Mouse (Mus musculus): Measurements from ENCODE around the gene Epb41l2.

Gene Epb41l2

DNA sequence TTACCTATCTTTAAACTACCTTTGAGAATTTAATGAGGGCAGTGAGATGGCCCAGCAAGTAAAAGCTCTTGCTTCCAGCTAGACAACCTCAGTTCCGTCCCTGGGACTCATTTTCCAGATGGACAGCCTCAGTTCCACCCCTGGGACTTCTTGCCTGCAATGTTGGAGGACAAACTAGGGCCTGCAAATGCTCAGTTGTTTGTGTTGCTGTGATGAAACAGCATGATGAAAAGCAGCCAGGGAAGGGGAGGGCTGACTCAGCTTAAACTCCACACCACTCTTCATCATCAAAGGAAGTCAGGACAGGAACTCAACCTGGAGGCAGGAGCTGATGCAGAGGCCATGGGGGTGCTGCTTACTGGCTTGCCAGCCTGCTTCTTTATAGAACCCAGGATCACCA lies 154.2 kb downstream of the Epb41l2 start:
- no peak for DNase-seq (ENCODE audit: low read depth)

DNA sequence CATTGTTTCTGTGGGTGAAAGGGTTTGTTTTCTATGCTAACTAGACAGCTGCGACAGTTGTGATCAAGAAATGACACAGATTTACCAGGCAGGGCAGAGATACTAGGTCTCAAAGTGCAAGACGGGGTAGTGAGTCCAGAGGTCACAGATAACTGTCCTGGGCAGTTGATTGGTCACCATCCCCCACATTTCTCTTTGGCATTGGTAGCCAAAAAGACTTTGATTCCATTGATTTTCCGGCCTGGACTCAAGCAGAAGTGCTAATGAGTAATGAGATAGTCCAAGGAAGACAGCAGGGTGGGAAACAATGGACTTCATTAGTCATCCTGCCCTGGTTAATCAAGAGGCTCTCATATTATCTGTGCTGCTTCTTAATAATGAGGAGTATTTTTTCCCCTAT lies 160.4 kb downstream of the Epb41l2 start:
- no peak for DNase-seq (ENCODE audit: low read depth)

DNA sequence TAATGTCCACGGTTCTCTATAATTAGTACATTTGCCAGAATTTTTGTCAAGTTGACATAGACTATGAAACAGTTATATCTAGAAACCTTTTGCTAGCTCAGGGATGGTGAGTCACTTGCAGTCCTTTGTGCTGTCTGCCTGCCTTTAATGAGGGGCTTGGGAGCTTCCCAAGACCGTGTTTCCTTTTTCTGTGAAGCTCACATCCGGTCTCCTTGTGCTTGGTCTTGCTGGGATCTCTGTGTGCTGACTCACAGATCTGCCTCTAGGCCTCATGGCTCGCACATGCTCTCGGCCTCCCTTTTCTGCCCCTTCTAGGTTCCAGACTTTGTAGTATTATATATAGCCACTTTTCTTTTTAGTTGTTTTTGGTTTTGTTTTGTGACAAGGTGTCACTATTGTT lies 160.8 kb downstream of the Epb41l2 start:
- no peak for DNase-seq (ENCODE audit: low read depth)

DNA sequence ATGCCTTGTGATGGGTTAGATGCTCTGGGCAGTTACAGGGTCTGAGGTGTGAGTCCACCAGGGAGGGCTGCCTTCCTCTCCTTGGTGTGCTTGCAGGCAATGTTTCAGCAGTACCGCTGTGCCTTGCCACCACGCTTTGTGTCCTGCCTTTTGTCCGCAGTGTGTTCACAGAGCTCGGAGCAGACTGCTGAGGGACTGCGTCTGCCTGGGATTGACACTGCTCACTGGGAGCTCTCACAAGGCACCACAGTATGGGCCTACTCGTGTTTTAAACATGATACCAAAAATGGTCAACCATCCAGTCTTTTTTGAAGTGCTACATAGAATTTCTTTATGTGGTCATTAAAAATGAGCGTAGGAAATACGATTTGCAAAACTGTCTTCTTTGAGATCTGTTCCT lies 164.1 kb downstream of the Epb41l2 start:
- DNase-seq (ENCODE audit: low read depth): no peak

DNA sequence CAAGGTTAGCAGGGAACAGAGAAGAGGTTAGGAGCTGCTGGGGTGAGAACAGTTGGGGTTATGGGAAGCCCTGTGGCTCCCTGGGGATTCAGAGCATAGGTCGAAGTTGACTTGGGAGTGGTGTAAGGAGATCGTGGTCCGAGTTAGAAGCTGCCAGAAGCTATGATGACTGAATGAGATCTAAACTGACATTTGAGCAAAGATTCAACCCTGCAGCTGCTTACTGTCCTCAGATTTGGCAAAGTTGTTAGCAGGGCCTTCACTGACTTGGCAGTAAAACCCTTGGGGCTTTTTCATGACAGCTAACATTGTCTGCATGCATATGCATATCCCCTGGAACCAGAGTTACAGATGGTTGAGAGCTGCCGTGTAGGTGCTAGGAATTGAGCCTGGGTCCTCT lies 166.6 kb downstream of the Epb41l2 start:
- no peak for DNase-seq (ENCODE audit: low read depth)

DNA sequence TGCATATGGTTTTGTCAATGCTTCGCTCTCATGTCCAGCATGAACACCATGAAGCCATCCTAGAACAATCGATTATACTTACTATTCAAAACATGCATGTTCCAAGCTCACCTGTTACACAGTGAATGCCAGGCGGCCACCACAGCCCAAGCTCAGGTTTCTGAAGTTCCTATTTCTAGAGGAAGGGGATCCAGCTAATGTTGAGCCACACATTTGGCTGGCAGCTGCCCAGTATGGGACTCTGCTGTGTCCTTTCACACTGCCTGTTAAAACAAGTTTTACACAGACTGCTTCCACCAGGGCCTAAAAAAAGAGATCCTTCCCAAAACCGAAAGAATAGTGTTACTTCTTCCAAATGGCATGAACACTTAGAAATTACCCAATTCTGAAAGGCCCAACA lies 167.0 kb downstream of the Epb41l2 start:
- DNase-seq (ENCODE audit: low read depth): no peak

DNA sequence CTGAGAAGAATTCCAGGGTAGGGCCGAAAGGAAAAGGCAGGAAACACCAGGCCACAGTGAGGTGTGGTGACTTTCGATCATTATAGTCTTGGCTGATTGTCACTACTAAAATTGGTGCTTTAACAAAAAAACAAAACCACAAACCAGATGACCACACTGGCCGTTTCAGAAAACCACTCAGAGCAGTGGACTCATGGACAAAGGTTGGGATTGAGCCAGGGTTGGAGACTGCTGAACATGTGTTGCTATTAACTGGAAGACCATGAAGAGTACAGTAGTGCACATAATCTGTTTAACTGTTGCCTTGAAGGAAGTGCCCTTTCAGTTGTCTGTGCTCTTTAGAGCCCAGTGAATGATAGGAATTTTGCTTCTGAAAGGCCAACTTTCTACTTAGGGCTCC lies 167.5 kb downstream of the Epb41l2 start:
- DNase-seq (ENCODE audit: low read depth): no peak

DNA sequence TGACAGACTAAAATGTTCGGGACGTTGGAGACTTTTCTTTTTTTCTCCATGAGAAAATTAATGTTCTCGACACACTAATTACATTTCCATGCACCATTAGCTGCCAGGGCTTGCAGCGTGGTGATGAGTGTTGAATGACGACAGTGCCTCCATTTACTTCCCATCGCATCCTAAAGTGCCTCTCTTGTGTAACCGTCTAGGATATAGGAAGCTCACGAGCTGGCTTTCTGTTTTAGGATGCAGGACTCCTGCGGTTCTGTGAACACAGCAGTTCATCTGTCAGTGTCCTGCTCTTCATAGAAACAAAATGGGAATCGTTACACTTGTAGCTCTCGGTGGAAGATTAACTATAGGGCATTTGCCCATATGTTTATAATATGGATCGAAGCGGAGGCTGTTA lies 171.7 kb downstream of the Epb41l2 start:
- no peak for DNase-seq (ENCODE audit: low read depth)

DNA sequence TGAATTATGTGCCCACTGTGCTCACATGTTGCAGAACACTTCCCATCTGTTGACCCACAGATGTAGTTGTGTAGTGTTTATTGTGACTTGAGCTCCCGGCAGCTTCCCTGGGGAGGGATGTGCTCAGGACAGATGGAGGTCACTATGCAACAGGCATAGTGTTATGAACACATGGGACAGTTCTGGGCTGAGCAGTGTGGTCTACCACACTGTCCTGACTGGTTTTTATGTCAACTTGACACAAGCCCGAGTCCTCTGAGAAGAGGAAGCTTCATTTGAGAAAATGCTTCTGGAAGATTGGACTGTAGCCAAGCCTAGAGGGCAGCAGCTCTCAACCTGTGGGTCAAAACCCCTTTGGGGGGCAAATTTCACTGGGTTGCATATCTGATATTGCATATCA lies 173.5 kb downstream of the Epb41l2 start:
- DNase-seq (ENCODE audit: low read depth): no peak

DNA sequence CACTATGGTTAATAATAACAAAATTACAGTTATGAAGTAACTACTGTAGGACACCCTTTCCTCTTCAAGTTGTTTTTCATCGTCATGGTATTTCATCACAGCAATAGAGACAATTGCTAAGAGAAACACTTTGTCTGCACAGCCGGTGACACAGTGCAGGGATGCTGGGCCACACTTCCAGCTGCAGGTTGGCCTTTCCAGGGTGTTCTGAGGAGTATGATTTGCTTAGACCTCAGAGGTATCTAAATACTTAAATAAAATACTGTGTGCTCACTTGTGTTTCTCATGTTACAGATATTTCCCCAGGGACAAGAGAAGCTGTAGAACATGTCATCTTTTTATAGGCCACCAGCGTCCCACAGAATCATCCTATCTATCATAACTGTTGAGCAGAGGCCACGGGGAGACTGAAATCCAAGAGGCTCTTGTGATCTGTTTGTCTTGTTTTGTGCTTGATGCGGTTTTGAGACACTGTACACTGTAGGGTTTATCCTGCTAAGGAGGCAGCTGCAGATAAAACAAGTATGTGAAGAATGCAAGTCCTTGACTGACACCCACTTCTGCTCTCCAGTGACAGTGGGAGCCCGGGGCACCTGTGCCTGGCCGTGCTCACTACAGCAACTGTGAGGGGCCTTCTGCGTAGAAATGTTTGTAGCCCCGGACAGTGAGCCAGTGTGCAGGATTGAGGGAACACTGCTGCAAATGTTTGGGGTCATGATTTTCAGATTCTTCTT lies 174.1 kb downstream of the Epb41l2 start:
- no peak for DNase-seq (ENCODE audit: low read depth)

DNA sequence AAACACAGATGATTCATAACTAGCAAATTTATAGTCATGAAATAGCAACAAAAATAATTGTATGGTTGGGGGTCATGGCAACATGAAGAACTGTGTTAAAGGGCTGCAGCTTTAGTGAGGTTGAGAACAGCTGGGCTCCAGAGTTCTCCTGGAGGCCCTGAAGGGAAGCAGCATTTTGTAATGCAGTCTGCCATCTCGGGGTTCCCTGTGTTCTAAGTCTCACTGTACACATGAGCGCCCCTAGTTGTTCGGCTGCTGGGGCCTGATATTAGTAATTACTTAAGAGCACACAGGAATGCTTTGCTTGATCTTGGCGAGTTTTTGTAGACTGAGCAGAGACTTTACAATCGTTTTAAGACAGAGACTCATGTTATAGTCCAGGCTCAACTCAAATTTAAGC lies 174.9 kb downstream of the Epb41l2 start:
- no peak for DNase-seq (ENCODE audit: low read depth)

DNA sequence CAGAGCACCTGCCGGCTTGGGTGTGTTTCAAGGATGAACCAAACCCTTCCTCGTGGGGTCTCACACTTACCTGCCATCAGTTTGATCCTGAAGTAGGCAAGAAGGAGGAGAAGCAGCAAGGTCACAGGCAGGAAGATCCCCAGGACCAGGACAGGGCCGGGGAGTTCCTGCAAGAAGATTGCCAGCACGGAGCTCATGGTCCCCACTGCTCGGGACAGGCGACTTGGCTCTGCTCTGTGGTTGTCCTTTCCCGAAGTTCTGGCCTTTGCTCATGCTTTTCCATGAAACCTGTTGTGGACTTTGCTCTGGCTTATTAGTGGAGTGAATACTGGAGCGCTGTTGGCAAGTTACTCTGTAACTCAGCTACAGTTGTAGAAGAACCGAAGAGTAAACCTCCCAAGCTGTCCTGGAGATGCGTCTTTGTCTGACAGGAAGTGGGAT lies 176.3 kb downstream of the Epb41l2 start, which contains the start of gene Smlr1:
Gene Smlr1, minus strand, starts transcription at position 377 of the 441 bp plus-strand sequence.
- no peak for DNase-seq (ENCODE audit: low read depth)

DNA sequence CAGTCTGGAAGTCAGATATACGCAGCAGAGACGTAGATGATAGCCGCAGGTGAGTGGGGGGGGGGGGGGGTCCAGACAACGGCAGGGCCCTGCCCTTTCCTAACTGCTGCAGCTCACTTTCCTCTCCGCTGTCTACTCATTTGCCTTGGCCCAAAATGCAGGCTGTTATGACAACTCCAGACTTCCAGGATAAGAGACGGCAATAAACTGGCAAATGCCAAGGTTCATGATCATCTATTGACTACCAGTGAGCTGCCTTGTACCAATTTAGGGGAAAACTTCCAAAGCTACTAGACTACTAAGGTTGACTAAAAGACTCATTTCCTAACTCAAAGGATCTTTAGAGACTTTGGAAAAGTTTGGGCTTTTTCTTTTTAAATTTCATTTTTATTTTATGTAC lies 177.0 kb downstream of the Epb41l2 start:
- DNase-seq (ENCODE audit: low read depth): no peak

DNA sequence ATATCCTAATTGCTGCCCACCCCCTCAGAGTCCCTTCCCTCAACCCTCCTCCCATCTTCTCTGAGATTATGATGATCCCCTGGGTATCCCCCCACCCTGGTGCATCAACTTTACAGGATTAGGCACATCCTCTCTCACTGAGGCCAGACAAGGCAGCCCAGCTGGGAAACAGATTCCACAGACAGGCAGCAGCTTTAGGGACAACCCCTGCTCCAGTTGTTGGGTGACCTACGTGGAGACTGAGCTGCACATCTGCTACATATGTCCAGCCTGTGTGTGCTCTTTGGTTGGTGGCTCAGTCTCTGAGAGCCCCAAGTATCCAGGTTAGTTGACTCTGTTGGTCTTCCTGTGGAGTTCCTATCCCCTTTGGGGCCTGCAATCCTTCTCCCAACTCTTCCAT lies 179.1 kb downstream of the Epb41l2 start:
- no peak for DNase-seq (ENCODE audit: low read depth)

DNA sequence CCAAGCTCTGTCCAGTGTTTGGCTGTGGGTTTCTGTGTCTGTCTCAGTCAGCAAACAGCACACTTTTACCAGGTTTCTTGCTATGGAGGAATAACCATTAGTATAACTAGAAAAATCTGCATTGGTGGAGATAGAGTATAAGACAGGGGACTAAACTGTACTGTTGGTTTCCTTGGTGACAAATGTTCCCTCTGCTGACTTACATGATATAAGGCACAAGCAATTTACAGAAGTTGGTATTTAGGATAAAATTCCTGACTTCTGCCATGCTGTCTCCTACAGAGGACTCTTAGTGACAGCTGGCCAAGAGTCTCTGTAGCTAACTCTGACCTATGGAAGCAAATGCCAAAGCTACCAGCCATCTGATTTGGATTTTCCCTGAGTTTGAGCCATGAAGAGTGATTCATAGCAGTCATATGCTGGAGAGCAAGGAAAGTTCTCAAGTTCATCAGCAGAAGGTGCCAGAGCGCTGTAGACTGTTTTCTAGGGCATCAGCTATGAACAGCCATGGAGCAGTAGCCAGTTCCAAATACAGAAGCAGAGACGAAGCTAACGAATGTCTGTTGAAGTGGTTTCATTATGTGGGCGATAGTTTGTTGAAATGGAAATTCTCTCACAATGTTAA lies 179.7 kb downstream of the Epb41l2 start:
- DNase-seq (ENCODE audit: low read depth): no peak

DNA sequence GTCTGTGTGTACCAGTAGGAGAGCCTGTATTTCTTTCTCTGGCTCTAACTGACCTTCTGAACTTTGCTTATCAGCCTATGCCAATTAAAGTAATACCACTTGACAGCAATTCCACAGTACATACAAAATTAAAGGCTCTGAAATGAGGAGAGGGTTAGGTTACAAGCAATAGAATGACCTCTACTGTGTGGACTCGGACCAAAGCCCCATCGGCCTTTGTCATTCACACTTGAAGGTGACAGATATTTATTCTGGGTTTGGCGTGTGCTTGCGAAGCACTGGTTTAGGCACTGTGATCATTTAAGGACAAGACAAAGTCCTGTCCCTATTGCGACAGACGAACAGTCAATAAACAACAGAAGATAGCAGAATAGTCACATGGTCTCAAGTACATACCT lies 180.2 kb downstream of the Epb41l2 start:
- no peak for DNase-seq (ENCODE audit: low read depth)

DNA sequence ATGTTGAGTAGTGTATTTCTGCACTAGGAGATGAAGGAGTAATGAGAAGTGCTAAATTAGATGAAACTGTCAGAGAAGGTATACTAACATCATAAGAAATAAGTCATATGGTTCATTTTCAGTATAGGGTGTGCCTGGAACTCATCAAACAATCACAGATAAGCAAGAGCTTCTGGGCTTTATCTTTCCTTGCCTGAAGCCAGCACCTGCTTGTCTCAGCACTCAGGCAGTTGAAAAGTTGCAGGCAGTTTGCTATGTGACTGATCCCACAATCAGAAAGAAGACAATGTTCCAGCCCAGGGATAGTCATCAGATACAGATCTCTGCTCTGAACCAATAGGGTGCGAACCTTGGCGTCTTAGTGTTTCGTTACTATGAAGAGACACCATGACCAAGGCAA lies 181.5 kb downstream of the Epb41l2 start:
- no peak for DNase-seq (ENCODE audit: low read depth)

DNA sequence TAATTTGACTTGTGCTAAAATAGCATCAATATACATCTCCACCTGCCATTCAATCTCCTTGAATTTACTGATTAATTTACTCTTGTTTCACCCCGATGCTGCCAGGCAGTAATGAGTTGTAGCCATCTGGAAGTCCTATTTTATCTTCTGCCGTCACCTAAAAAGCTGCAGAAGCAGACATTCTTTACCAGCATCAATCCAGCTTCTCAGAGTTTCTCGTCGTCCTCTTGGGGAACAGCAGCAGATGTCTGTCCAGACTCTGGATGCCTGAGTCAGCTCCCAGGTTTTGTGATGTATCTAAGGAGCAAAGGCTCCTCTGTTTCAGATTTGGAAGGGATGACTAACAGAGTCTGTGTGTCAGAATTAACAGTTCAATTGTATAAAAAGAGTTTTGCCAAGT lies 193.3 kb downstream of the Epb41l2 start:
- no peak for DNase-seq (ENCODE audit: low read depth)

DNA sequence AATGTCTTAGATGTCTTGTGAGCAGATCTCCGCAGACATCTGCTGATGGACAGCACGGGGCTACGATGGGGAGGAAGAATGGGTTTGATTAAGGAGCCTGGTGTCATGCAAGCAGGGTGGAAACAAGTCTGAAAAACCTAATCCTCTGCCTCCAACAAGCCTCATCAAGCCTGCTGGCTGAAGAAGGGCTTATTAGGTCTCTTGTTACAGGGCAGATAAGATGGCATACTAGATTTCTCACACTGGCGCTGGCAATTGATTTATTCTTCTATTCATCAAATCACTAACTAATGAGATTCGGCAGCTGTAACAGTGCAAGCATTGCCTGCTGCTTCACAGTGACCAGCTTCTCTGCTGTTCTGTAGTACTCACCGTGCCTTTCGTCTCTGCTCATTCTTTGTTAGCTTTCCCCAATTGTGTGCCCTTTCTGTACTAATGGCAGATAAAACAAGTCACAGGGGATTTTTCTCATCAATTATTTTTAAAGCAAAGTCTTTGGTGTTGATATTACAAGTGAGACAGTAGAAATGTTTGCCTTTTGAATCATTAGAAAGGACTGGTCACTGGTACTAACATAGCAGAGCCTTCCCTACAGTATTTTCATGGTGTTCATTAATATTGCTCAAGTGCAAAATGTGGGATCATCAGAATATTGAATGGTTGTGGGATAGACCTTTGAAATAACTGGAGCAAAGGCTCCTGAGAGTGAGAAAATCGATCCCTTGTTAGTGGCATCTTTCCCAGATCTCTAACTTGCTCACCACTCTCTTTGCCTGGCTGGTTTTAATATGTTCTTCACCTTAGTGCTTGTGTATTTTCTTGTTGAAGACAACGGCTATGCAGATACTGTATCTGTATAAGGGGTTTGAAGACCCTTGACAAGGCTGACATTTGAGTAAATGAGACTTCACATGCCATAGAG lies 212.0 kb downstream of the Epb41l2 start:
- no peak for DNase-seq (ENCODE audit: low read depth)

All from naive thymus-derived CD4-positive, alpha-beta T cell, adult 2 months (primary cell).